Mouse (Mus musculus): Measurements from ENCODE around the gene C2cd4c.

GRCm38 (mm10) chr10:79623950-79624349 is 10.1 kb upstream of the C2cd4c start:
- no peak for TF ChIP-seq CTCF (IDR thresholded peaks at IDR 0.05; ENCODE audit: control insufficient read depth, insufficient read depth, low read length)
- no peak for TF ChIP-seq POLR2A (IDR thresholded peaks at IDR 0.05; ENCODE audit: borderline replicate concordance, control insufficient read depth, low read depth, low read length)
